Mouse (Mus musculus) heart, postnatal 4 days (tissue): ENCODE data around the gene Irak3. TPM values are rescaled to one million over a fixed set of nuclear protein-coding genes. Genes with fewer than 3 reads are reported as not detected.
"Not testable (repeated sequence)": the region's sequence is repeated elsewhere in the genome, so short reads cannot be mapped to it uniquely, and the experiment has no call there.

ENCODE experiments used
- DNase-seq: peaks from one replicate; pipeline ENCODE4 v3.0.0; 2021
- total RNA-seq, 2 experiments: library from RNA; stranded (reverse); gene quantifications; 2 replicates each; pipeline ENCODE4 v1.2.3; 2021

Gene Irak3
- 1 to 10 TPM; 2.0 to 2.4 TPM for total RNA-seq

DNA sequence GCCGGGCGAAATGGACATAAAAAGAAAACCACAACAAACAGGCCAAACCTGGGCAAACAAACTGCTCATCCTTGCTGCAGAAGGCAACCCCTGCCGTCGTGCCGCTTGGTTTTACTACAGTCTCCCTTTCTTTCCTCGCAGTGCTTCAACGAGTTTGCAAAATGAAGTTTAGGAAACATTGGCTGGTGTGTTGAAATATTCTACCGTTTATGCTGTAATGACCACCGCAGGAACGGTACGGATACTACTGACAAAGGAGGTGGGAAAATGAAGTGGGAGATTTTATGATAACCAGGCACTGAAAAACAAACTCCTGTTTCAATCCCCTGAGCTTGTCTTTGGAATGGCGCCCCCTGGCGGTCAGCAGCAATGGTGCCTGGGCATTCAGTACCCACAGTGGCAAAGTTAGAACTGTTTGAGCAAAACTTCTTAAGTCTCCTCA is at the start of gene Irak3:
Gene Irak3 (minus strand): TSS at position 170 of the 442 bp plus-strand sequence.
- DNase-seq, result peak; percentile 89

GRCm38 (mm10) chr10:120250911-120251683 is 49.2 kb upstream of the Irak3 start:
- peak; percentile 18 for DNase-seq

DNA sequence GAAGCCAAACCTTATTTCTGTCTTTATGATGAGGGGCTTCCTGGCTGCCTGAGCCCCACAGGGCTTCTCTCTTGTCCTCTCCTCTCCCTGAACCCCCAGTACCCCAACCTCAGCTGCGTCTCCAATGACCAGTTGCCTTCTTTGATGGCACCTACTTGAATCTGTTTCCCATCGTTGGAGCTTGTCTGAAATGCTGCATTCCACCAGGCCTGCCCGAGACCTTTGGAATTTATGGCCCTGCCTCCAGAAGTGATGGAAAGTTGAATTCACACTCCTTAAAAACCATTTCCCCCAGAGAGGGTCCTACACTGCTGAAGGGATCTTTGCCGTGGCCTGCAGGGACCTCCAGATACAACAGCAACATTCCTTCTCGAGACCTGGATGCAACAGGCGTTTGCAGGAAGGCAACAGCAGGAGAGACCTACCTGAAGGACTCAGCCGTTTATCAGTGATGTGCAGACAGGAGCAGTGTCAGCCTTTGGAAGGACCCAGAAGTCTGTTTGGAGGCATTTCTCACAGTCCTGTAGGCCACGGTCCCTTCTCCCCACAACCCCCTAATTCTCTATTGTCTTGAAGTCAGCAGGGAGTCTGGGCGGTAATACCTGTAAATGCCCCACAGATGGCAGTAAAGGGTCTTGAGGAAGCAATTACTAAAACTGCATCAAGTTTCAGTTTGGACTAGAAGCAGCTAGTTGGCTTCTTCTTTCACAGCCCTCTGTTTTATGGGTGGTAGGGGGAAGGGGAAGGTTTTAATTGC is 45.2 kb upstream of the Irak3 start:
- DNase-seq, result peak; percentile 64

DNA sequence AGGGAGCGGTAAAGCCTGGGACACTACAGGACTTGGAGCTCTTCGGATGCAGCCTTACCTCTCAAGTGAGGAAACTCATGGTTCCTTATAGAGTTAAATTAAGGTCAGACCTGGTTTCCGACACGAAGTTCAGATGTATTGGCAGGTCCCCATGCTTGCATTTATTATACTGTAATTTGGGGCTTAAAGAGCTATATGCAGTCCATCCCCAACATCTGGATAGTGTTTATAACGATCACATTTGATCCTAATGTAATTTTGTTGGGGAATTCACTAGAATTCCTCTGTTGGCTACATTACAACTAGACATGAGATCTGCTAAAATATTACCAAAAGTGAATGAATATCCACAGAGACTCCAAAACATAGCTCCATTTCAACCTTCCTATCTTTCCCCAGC is 43.8 kb upstream of the Irak3 start:
- no peak for DNase-seq

DNA sequence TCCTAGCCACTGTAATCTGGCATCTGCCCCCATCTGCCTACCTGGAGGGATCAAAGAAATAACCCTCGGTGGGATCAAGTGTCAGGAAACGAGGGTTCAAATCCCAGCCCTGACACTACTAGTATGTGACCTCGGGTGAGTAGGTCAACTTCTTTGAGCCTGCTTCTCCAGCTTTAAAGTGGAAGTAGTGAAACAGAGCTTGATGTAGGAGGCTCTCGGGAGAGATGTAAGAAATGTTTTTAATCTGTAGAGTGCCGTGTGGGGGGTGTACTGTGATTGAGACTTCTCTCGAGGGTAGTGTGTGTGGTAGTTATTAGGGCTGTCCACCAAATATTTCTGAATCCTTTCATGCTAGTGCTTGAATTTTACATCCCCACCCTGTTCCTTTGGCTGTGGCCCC is 40.5 kb upstream of the Irak3 start:
- no peak for DNase-seq

- DNase-seq, result no peak
Measured at GRCm38 (mm10) chr10:120239476-120239875, 37.5 kb upstream of the Irak3 start.

DNA sequence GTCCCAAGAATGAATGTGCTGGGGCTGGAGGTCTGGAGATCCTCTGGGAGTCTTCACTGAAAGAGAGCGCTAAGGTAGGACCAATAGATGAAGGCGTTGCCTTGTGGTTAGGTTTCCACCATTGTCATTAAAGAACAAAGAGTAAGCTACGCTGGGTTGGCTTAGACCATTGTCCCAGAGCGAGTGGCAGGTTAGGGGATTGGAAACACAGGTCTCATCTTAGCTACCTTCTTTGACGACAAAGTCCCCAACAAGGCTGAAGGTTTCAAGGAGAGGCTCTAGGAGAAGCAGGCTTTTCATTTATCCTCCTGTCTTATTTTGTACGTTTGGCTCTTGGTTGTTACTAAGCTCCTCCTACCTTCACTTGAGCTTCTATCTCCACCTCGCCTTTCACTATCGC is 36.3 kb upstream of the Irak3 start:
- no peak for DNase-seq

GRCm38 (mm10) chr10:120236855-120237254 is 34.9 kb upstream of the Irak3 start:
- no peak for DNase-seq

- peak; percentile 75 for DNase-seq
Measured at GRCm38 (mm10) chr10:120233655-120234367, 31.9 kb upstream of the Irak3 start.

DNA sequence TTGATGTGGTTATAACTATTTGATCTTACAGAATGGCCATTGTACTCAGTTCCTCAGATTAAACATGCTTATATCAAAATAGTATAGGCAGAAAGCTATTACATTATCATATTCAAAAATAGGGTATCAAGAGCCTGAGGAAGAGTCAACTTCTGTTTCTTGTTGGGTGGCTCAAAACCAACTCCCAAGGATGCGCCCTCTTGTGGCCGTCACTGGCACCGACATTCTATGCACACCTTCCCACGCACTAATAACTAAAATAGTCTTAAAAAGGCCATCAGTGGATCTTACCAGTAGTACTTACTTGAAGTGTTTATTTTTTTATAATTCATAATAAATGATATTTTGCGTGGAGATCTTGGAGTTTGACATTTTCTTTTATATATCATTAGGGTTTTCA is 29.8 kb upstream of the Irak3 start:
- DNase-seq, result peak; percentile 76

DNA sequence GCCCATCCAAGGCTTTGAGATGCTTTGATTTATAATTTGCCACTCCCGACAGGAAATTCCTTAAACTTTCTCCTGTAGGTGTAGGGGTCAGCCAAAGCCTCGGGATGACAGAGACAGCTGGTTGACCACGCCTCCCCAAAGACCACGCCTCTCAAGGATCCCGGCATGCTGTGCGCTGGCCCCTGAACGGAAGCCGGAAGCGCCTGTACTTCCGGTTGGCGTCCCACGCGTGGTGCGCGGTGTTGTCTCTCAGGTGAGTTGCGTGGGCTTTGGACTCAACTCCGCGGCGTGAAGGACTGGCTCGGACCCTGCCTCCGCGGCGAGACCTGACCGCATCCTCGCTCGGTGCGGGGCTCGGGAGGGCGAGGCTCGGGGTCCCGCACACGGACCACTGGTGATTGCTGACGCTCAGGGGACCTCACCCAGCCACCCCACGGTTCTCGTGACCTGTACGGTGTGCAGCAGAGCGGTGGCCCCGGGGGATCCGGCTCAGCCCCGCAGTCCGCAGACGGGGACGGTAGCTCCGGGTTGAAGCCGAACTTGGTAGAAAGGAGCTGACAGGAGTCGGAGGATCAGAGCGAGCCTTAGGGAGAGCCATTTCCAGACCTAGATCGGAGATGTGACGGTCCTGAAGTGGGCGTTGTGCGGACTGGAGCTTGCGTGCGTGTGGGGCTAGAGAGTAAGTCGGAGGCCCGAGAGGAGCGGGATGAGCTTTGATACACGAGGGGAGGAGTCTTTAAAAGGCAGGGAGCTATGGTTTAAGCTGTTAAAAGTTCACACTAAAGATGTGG is 25.1 kb upstream of the Irak3 start, which contains the start of gene Llph:
Gene Llph (plus strand): TSS at position 200 of the 791 bp plus-strand sequence.
- DNase-seq, result peak; percentile 90

DNA sequence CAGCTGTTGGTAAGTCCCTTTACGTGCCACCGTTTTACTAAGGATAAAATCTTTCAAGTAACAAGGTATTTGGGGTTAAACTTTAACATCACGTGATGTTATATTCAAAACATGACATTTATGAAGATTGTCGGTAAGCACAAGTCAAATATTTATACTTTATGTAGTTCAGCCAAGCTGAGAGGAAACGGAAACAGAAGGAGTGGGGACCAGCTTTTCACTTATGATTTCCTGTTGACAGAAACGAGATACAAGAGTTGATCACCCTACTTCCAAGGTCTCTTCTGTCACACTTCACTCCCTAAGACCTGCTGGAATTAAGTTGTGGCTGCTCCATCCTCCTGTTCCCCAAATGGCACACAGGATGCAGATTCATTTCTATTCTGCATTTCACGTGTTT is 18.8 kb upstream of the Irak3 start:
- no peak for DNase-seq

DNA sequence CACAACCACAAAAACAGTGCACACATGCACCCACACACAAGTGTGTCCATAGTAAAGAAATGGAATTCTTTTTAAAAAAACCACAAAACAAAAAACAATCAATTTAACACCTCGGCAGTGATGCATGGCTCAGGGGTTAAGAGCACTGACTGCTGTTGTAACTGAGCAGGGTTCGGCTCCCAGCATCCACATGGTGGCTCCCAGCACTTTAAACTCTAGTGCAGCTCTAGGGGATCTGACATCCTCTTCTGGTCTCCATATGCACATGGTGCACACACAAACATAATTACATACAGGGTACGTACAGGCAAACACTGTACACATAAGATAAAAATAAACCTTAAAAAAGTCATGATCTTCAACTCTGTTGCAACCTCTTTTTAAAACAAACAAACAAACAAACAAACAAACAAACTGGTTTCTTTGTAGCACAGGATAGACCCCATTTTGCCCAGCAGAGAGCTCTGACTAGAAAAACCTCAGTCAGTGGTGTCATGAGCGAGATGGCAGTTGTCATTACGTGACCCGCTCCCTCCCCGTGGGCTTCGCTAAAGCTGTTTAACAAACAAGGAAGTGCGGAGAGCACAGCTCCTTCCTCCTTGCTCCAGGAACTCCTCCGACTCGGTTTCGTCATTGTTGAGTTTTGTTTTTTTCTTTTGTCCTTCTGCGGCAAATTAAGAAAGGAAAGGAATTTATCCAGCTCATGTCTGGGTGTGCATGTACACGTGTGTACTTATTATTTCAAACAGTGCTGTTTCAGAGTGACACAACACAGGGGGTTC is 17.8 kb upstream of the Irak3 start:
- peak; percentile 9 for DNase-seq

DNA sequence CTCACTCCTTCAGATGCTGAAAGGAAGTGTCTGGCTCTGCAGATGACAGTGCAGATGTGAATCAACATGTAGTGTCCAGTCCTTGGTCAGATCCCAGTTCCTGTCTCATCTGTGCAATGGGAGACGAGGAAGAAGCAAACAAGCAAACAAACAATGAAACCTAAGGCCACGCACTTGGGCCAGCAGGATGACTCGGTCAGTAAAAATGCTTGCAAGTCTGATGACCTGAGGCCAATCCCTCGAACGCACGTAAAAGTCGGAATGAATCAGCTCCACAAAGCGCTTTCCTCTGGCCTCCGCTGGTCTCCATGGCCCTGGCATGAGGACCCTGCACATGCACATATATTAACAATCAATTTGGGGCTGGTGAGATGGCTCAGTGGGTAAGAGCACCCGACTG is 17.1 kb upstream of the Irak3 start:
- DNase-seq, result no peak

GRCm38 (mm10) chr10:120217099-120217498 is 15.2 kb upstream of the Irak3 start:
- not testable (repeated sequence) for DNase-seq

DNA sequence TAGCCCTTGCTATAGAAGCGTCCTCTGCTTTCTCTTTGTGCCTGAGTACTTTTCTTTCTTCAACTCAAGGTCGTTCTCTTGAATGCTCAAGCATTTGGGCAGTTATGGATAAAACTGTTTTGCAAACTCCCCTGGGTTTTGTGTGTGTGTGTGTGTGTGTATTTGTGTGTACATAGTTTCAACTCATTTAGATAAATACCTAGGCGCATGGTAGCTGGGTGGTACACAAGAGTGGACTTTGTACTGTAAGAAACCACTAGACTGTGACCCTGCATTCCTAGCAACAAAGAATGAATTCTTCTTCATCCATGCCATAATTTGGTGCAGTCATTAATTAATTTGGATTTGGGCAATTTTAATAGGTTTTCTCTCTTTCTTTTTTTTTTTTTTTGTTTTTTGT is 8.2 kb upstream of the Irak3 start:
- DNase-seq, result no peak

GRCm38 (mm10) chr10:120209539-120209925 is 7.6 kb upstream of the Irak3 start:
- DNase-seq, result no peak

DNA sequence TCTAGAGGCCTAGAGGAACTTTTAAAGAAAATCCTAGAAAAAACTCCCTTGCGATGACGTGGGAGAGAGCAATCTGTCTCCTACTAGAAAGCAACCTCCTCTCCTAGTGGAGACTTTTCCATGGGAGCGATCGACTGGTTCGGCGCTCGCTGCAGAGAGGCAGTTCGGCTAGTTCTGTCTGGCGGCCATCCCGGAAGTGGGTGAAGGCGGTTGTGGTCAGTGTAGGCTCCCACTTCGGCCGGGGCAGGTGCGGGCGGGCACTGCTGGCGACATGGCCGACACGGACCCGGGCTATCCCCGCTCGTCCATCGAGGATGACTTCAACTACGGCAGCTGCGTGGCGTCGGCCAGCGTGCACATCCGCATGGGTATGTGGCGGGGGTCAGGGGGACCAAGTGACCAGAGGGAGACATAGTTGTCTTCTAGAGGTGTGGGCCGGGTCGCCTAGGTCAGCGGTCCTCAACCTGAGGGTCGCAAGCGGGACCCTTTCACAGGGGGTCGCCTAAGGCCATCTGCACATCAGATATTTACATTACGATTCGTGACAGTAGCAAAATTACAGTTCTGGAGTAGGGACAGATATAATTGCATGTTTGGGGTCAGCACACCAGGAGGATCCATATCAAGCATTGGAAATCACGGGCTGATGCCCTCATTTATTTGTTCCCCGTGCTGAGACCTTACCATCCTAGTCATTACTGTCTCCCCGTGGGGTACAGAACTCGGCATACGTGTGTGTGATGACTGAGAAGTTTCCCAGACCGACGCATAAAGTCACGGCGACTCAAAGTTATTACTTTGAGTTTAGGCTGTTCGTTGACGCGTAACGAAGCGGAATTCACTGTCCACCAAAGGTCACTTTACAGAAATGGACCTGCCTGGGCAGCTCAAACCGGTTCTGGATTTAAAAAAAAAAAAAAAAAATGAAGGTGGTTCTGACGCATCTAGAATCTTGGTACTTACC is 6.9 kb upstream of the Irak3 start:
- peak; percentile 91 for DNase-seq

GRCm38 (mm10) chr10:120208015-120208414 is 6.1 kb upstream of the Irak3 start:
- no peak for DNase-seq

DNA sequence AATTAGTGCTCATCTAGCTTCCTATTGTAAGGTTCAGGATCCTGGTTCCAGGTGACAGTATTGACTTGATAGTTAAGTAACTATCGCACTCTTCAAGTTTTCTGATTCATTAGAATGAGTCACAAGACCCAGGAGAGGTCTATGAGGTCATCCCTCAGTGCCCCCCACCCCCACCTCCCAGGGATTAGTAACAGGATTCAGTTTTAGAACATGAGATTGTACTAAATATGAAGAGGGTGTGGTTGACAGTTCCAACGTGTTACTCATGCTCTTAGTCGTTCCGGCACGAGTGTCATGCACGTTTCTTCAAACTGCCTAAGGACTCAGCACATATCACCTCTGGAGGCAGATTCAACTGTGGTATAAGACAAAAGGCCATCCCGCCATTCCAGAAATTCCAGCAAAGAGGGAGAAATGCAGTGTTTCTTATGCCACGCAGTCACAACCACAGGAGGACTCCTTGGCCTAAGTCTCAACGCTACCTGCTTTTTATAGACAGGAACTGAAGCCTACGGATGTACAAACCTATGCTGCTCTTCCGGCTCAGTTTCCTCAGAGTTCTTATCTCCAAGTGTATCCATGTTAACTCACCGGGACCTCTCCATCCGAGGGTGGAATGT is 2.8 kb upstream of the Irak3 start:
- DNase-seq, result no peak
